Mouse (Mus musculus) midbrain, postnatal 0 days (tissue): ENCODE results near the gene Hist1h2be. TPM values are rescaled to one million over a fixed set of nuclear protein-coding genes. Genes with fewer than 3 reads are reported as not detected.

Experiments
- ATAC-seq: fragments of 200-750 bp; cut with Nextera tagmentation; 2 replicates; pipeline ENCODE4 v1.8.0; 2017; ENCODE audit warnings: moderate number of reproducible peaks, mild to moderate bottlenecking, moderate TSS enrichment, moderate library complexity; ENCODE audit not compliant: low FRiP score
- DNase-seq: peaks from one replicate; pipeline ENCODE4 v3.0.0-alpha.2; 2015; ENCODE audit warnings: low spot score
- H3K27ac ChIP-seq: fragments of 300-500 bp; sonication (generic); 2 replicates; pipeline ENCODE4 v1.5.1; 2014; ENCODE audit warnings: low read depth, mild to moderate bottlenecking, low read length, mixed read lengths
- H3K27me3 ChIP-seq: fragments of 300-500 bp; sonication (generic); 2 replicates; pipeline ENCODE4 v1.6.1; 2014; ENCODE audit warnings: low read length, control low read depth, mixed read lengths; ENCODE audit not compliant: insufficient read depth
- H3K36me3 ChIP-seq: fragments of 300-500 bp; sonication (generic); 2 replicates; pipeline ENCODE4 v1.6.1; 2014; ENCODE audit warnings: low read length, control low read depth, mixed read lengths; ENCODE audit not compliant: insufficient read depth
- H3K4me1 ChIP-seq: fragments of 300-500 bp; sonication (generic); 2 replicates; pipeline ENCODE4 v1.6.1; 2014; ENCODE audit warnings: mild to moderate bottlenecking, control low read depth, antibody characterized with exemption, low read length, mixed read lengths; ENCODE audit not compliant: insufficient read depth
- H3K4me2 ChIP-seq: fragments of 300-500 bp; sonication (generic); 2 replicates; pipeline ENCODE4 v1.6.1; 2014; ENCODE audit warnings: low read depth, mild to moderate bottlenecking, low read length, mixed read lengths; ENCODE audit not compliant: poor library complexity, severe bottlenecking
- H3K4me3 ChIP-seq: fragments of 300-500 bp; sonication (generic); 2 replicates; pipeline ENCODE4 v1.5.1; 2014; ENCODE audit warnings: low read depth, mild to moderate bottlenecking, low read length, moderate library complexity
- H3K9ac ChIP-seq: fragments of 300-500 bp; sonication (generic); replicated peaks from 2 replicates; pipeline ENCODE4 v1.6.1; 2014; ENCODE audit warnings: mild to moderate bottlenecking, low read length, moderate library complexity, mixed read lengths; ENCODE audit not compliant: poor library complexity, severe bottlenecking
- H3K9me3 ChIP-seq: fragments of 300-500 bp; sonication (generic); 2 replicates; pipeline ENCODE4 v1.6.1; 2016; ENCODE audit warnings: low read length, control low read depth
- CTCF ChIP-seq: IDR thresholded peaks from 2 replicates; pipeline ENCODE4 v1.5.1; 2016; ENCODE audit warnings: antibody characterized with exemption, mild to moderate bottlenecking
- whole genome bisulfite sequencing: fragments of 180-500 bp; shearing (Covaris S2); extraction: QIAGEN DNeasy Blood & Tissue Kit; methylation state at CpG from one replicate; pipeline ENCODE4 v1.1.7; 2014; 5-methylcytosine and 5-hydroxymethylcytosine counted together
- polyA plus RNA-seq: library from polyadenylated mRNA; unstranded; fragments of >200 nt; fragmentation: Nextera tagmentation; extraction: Ambion mirVana; gene quantifications from 2 replicates; pipeline ENCODE4 v1.2.1, GENCODE M21; 2015
- total RNA-seq: library from RNA; depleted of rRNA; stranded (reverse); fragments of >200 nt; gene quantifications from 2 replicates; pipeline ENCODE4 v1.2.3, GENCODE M21; 2014

Gene Hist1h2be
- total and polyA plus RNA-seq, 2 experiments from 2014 or later = 0.33 to 75.1 TPM

DNA sequence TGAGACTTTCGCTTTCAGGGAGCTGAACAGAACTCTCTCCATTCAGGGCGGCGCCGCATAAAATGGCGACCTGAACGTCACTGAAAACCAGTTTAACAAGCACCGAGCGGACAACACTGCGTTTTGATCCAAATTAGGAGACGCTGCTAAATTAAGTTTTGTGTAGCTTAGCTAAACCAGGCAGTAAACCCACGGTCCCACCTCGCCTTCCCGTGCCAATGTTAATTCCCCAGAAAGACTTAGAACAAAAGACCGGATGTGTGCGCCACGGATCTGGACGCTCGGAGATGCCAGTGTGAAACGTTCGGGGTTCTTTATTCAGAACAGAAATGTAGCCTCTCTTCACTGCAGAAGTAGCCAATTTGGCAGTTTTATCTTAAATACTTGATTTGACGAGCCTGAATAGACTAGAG lies 35.9 kb downstream of the Hist1h2be start:
- WGBS = under 1% methylated on average over 21 of the region's 21 CpGs
- ATAC-seq (no peak; the same call in 1 of the 2 replicates), DNase-seq (peak; percentile 68)
- H3K9me3 ChIP-seq = no peaks in the 10 kb centered on the region
- H3K4me1 ChIP-seq = peaks cover 3% of the 10 kb centered on the region; the same call in 1 of the 2 replicates
- peak overlapping the region; percentile 47 for H3K4me3 ChIP-seq
- peak overlapping the region; percentile 85 for H3K4me2 ChIP-seq
- no peaks in the 10 kb centered on the region for H3K27me3 ChIP-seq
- H3K36me3 ChIP-seq = no peaks in the 10 kb centered on the region
- H3K27ac ChIP-seq = peak overlapping the region; percentile 79
- TF ChIP-seq CTCF = no peak
- H3K9ac ChIP-seq = peak overlapping the region; percentile 64

DNA sequence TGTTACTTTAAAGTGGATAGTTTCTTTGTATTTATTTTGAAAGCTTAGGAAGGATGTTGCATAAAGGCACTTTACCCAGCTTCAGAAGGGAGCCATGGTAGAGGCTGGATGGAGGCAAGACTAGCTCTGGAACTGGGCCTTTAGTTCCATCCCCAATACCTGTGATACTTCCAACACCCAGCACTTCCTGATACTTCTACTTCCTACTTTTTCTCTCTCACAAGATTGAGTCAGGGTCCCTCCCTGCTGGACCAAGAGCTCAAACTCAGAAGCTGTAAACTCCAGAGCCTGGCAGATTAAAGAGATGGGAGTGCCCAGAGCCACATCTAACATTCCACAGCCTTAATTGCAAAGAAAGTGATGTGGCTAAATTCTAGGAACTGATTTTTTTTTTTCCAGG lies 36.6 kb downstream of the Hist1h2be start:
- Histone ChIP-seq H3K9me3 (no peaks in the 10 kb centered on the region), H3K36me3 (no peaks in the 10 kb centered on the region), H3K4me2 (peak overlapping the region; percentile 85), H3K9ac (no peak overlapping the region), H3K27me3 (no peaks in the 10 kb centered on the region), H3K4me1 (peaks cover 3% of the 10 kb centered on the region; the same call in 1 of the 2 replicates), H3K27ac (peak overlapping the region; percentile 79), H3K4me3 (peak overlapping the region; percentile 47)
- ATAC-seq = no peak
- DNase-seq = no peak
- TF ChIP-seq CTCF = no peak

DNA sequence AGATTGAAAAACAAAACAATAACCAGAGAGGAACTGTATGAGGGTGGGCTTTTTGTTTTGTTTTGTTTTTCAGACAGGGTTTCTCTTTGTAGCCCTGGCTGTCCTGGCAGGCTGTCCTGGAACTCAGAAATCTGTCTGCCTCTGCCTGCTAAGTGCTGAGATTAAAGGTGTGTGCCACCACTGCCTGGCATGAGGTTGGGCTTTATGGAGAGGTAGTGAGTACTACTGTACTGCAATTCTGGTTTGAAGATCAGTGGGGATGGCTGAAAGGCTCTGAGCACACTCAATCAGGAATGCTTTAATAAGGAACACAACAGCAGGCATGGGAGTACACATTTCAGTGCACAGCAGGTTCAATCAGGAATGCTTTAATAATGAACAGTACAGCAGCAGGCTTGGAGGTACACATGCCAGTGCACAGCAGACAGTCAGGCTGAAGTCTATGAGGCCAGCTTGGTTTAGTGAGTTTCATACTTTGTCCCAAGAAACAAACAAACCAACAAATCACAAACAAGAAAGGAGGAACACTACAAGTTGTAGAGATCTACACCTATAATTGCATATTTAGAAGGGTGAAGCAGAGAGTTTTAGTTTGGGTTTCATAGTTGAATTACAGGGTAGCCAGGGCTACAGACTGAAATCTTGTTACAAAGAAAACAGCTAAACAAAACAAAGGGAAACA lies 37.4 kb downstream of the Hist1h2be start:
- Histone ChIP-seq H3K4me1 (peaks cover 3% of the 10 kb centered on the region; the same call in 1 of the 2 replicates), H3K27me3 (no peaks in the 10 kb centered on the region), H3K36me3 (no peaks in the 10 kb centered on the region), H3K4me2 (no peak overlapping the region), H3K9ac (no peak overlapping the region), H3K9me3 (no peaks in the 10 kb centered on the region), H3K27ac (no peak overlapping the region), H3K4me3 (no peak overlapping the region)
- ATAC-seq (no peak), DNase-seq (no peak)
- TF ChIP-seq CTCF = no peak

DNA sequence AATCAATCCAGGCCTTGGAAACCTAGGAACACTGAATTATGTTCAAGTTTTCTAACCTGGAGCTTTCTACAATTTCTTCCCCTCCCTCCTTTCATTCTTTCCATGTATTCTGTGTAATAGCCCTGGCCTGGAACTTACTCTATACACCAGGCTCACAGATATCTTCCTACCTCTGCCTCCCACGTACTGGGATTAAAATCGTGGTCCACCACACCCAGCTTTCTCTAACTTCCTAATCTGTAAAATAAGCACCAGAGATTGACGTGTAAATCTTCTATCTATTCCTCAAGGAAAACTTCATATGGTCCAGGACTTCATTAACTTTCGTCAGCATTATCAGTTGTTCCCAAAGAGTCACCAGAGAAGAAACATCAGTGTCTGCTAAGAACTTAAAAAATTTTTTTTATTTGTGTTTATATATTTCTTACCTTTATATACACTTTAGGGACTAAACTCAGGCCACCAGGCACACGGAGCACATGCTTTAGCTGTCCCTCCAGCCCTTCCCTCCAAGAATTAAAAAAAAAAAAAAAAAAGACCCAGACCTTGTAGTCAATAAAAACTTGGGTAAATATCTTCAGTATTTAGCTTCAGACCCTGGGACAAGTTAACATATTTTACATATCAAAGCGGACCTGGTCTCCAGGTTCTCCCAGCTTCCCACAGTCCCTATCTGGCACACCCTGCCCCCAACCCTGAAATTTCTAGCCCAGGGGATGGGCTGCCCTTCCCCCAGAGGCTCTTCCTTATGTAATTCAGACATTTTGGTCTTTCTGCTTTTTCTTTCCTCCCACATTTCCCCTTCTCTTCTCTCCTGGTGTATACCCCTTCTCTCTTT lies 38.5 kb downstream of the Hist1h2be start:
- DNase-seq = no peak
- Histone ChIP-seq H3K4me1 (peaks cover 3% of the 10 kb centered on the region; the same call in 1 of the 2 replicates), H3K4me3 (peak overlapping the region; percentile 44), H3K36me3 (no peaks in the 10 kb centered on the region), H3K4me2 (peak overlapping the region; percentile 83), H3K27me3 (no peaks in the 10 kb centered on the region), H3K27ac (peak overlapping the region; percentile 59; the same call in 1 of the 2 replicates), H3K9ac (no peak overlapping the region; the same call in 1 of the 2 replicates), H3K9me3 (no peaks in the 10 kb centered on the region)
- WGBS = 5% methylated on average over 6 of the region's 6 CpGs
- no peak for TF ChIP-seq CTCF
- no peak for ATAC-seq

DNA sequence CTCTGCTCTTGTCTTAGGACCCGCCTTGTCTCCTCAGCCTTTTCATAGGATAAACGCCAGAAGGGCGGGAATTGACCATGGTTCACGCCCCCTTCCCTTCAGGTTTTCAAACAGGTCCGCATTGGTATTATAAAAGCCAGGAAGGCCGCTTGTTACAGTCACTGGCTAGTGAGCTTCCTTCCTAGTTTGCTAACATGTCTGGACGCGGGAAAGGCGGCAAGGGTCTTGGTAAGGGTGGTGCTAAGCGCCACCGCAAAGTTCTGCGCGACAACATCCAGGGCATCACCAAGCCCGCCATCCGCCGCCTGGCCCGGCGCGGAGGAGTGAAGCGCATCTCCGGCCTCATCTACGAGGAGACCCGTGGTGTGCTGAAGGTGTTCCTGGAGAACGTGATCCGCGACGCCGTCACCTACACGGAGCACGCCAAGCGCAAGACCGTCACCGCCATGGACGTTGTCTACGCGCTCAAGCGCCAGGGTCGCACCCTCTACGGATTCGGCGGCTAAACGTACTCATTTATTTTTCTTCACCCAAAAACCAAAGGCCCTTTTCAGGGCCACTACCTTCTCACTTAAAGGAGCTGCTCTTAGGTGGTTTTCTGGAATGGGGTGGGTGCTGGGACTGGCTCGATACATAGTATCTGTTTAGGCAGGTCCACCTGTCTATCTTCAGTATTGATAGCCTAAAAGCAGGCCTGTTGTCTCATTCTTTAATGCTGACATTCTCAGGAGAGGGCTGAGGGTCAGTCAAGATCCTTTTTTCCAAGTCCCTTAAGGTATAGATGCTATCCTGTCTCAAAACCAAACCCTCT lies 39.3 kb downstream of the Hist1h2be start, which contains the start of gene Hist1h4d:
Hist1h4d (plus strand) TSS at position 191 of the 811 bp plus-strand sequence.
- under 1% methylated on average over 42 of the region's 43 CpGs for WGBS
- no peak for TF ChIP-seq CTCF
- peaks cover 3% of the 10 kb centered on the region; the same call in 1 of the 2 replicates for H3K4me1 ChIP-seq
- peak within 1 kb of the TSS; percentile 83 for H3K4me2 ChIP-seq
- peak; percentile 99 for DNase-seq
- H3K27ac ChIP-seq = peak within 1 kb of the TSS; percentile 59
- no peaks in the 10 kb centered on the region for H3K9me3 ChIP-seq
- H3K36me3 ChIP-seq = no peaks in the 10 kb centered on the region
- H3K27me3 ChIP-seq = no peaks in the 10 kb centered on the region
- peak; percentile 89 for ATAC-seq
- H3K9ac ChIP-seq = peak within 1 kb of the TSS; percentile 46
- H3K4me3 ChIP-seq = peak within 1 kb of the TSS; percentile 44
